Mouse (Mus musculus): ENCODE data around the gene Dnajb5.

Gene Dnajb5

DNA sequence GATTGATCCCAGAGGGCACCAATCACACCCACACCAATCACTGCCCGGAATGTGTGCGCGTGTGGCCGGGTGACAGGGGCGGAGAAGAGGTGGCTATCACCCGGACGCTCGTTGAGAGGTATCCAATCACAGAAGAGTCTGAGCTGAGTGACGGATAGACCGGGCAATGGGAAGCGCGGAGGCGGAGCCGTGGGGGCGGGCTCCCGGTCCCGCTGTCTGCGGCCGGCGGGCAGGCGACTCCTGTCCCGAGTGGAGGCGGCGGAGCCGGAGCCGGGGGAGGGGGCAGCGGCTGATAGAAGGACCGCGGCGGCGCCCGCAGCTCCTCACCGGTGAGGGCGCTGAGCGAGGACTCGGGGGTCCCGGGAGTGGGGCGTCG, at the start of gene Dnajb5:
Gene Dnajb5, plus strand, starts transcription at position 139 of the 376 bp plus-strand sequence.
- peak; percentile 99 for DNase-seq

GRCm38 (mm10) chr4:42900878-42901277, 48.7 kb upstream of the Dnajb5 start:
- DNase-seq = no peak

- no peak for DNase-seq
Observed at GRCm38 (mm10) chr4:42902174-42902573, 47.4 kb upstream of the Dnajb5 start.

DNA sequence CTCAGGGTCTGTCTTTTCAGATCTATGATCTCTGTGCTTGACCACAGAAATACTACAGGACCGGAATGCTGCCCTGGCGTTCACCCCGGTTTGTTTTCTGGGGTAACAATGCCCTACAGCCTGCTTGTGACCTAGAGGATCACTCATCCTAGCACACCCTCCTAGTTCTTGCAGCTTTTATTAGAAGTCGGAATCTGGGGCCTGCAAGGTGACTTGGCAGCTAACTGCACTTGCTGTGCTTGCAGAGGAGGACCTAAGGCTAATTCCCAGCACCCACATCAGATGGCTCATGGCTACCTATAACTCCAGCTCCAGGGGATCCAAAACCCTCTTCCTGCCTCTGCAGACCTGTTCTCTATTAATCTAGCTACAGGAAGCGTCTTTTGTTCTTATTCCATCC, 46.9 kb upstream of the Dnajb5 start:
- DNase-seq = no peak

DNA sequence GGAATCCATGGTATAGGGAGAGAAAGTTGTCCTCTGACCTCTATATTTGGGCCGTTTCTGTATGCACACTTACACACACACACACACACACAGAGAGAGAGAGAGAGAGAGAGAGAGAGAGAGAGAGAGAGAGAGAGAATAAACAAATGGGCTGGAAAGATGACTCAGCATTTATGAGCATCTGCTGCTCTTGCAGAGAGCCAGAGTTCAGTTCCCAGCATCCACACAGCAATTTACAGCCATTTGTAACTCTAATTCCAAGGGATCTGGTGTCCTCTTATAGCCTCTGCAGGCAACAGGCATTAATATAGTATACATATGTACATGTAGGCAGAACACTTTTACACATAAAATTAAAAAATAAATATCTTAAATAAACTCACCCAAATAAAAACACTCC, 45.7 kb upstream of the Dnajb5 start:
- no peak for DNase-seq

- no peak for DNase-seq
Observed at GRCm38 (mm10) chr4:42904523-42904922, 45.1 kb upstream of the Dnajb5 start.

DNA sequence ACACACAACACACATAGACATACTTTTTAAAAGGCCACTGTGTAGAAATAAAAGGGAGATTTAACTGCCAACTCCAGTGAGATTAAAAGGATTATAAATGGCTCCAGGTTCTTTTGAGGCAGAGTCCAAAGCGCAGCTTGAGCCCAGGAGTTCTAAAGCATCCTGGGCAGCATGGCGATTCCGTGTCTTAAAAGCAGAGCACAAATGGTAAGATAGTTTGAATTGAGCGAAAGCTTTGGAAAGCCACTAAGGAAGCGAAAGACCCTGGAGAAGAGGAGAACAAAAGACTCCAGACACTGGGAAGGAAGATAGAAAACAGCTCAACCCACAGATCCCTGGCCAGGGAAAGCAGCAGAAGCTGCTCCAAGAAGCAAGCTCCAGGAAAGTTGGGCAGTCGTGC, 44.6 kb upstream of the Dnajb5 start:
- no peak for DNase-seq

DNA sequence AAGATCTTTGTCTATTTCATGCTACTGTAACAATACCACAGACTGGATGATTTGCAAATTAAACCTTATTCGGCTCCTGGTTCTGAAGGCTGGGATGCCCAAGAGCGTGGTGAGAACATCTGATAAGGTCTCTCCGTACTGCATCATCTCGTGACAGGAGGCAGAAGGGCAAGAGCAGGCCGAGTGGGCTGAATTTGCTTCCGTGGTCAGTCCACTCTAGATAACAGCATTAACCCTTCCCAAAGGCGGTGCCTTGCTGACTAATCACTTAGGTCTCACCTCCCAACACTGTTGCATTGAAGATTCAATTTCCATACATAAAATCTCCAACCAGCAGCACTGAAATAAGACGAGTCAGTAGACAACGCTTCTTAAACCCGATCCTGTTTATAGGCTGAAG, 36.2 kb upstream of the Dnajb5 start:
- DNase-seq = no peak

DNA sequence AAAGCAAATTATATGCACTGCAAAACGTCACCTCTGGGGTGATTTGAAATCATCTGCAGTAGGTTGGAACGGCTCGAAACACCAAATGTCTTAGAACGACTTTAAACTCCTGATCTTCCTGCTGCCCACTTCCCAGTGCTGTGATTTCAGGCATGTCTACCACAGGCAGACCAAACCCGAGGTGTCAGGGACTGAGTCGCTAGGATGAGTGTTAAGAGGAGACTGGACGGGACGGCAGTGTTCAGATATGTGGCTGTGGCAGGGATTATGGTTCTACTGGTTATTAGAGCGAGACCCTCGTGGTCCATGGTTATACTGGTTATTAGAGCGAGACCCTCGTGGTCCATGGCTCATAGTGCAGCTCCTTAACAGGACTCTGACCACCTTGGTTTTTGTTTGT, 34.3 kb upstream of the Dnajb5 start:
- no peak for DNase-seq

GRCm38 (mm10) chr4:42915966-42916365, 33.6 kb upstream of the Dnajb5 start:
- DNase-seq = no peak

- no peak for DNase-seq
Observed at GRCm38 (mm10) chr4:42916617-42917401, 32.8 kb upstream of the Dnajb5 start, which contains the start of gene Phf24. Gene Phf24 (plus strand): TSS chr4:42916660.

DNA sequence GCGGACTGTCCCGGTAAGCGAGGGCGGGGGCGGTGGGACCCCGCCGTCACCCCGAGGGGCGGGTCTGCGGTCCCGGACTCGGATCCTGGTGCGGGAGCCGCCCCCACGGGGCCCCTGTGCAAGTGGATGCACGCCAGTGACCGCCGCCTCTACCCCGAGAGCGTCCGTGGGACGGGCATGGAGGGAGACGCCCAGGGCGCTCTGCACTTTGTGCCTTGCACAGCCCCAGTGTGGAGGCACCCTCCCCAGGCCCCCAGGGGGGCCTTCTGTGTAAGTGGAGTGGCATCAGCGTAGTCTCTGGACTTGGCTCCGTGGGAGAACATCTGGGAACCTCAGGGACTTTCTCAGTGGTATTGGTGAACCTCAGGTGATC, 32.2 kb upstream of the Dnajb5 start:
- DNase-seq = no peak

GRCm38 (mm10) chr4:42920726-42921125, 28.9 kb upstream of the Dnajb5 start:
- DNase-seq = no peak

- no peak for DNase-seq
Observed at GRCm38 (mm10) chr4:42921536-42921935, 28.1 kb upstream of the Dnajb5 start.

- DNase-seq = no peak
Observed at GRCm38 (mm10) chr4:42922056-42922455, 27.6 kb upstream of the Dnajb5 start.

- DNase-seq = no peak
Observed at GRCm38 (mm10) chr4:42922461-42922860, 27.2 kb upstream of the Dnajb5 start.

- no peak for DNase-seq
Observed at GRCm38 (mm10) chr4:42924095-42924710, 25.4 kb upstream of the Dnajb5 start.

- no peak for DNase-seq
Observed at GRCm38 (mm10) chr4:42928209-42928608, 21.4 kb upstream of the Dnajb5 start.

GRCm38 (mm10) chr4:42928952-42929351, 20.7 kb upstream of the Dnajb5 start:
- DNase-seq = no peak

DNA sequence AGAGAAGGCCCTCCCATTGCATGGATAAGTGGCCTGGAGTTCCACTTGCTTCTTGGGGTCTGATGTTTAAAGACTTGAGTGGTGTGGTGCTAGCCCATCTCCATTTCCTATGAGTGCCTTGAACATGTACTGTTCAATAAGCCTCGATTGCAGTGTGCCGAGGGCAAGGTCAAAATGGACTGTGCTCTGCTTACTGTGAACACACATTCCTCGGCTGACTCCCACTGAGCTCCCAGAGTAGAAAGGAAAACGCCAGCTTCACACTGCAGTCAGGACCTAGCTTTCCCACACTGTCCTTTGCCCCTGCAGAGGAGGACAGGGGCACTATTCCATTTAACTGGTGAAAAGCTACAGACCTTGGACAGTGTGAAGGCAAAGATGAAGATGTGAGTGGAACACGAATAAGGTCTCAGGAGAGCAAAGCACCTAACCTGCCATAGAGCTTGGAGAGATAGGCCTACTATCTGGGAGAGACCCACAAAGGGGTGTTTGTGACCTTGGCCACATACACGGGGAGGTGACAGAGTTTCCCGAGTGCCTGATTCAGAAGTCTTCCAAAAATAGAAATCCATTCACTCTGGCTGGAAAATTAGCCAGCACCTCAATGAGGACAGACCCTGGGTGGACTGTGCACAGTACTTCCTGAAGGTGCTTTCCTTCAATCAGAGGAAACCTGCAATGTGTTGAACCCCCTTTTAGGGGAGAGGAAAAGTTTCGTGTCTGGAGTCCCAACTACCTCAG, 17.2 kb upstream of the Dnajb5 start:
- DNase-seq = no peak

DNA sequence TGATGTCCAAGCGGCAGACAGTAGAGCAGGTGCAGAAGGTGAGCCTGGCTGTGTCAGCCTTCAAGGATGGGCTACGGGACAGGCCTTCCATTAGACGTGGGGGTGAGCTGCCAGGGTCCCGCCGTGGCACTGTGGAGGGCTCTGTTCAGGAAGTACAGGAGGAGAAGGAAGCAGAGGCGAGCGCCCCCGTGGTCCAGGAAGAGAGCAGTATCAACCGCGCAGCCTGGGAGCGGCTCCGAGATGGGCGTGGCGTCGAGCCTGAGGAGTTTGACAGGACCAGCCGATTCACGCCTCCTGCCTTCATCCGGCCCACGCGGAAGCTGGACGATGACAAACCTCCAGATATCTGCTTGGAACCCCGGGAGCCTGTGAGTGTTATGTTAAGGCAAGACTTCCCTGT, 16.0 kb upstream of the Dnajb5 start:
- DNase-seq = peak; percentile 47

DNA sequence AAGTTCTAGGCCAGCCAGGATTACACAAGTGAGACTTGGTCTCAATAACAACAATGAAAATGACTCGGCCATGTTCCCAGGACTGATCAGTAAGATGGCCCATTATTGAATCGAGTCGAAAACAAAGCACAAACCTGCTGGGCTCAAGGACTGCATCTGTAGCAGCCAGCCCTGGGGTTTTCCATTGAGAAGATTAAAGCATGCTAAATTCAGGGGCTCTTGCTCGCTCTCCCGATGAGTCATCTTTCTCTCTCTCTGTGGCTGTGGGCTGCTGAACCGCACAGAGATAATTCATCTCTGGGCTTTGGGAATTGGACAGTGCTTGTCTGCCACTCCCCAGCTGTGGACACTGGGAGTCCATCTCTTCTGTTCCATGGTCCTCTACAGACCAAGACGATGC, 8.2 kb upstream of the Dnajb5 start:
- DNase-seq = no peak

- no peak for DNase-seq
Observed at GRCm38 (mm10) chr4:42943341-42943740, 6.3 kb upstream of the Dnajb5 start.

GRCm38 (mm10) chr4:42944185-42944584, 5.4 kb upstream of the Dnajb5 start:
- no peak for DNase-seq
